Mouse (Mus musculus) regulatory T cell (primary cell): ENCODE measurements around the gene Ppp2r2d.

ENCODE experiments used
- in situ Hi-C: fragments of 300-600 bp; cut with MboI, MseI; formaldehyde crosslinking; loops from one replicate; pipeline ENCODE4 v1.15.1; 2025; ENCODE audit warnings: high pct_unique_total_duplicates

Gene Ppp2r2d

GRCm38 (mm10) chr7:138854201-138854600 lies 8.3 kb downstream of the Ppp2r2d start:
- in situ Hi-C loops, result no loop called here

DNA sequence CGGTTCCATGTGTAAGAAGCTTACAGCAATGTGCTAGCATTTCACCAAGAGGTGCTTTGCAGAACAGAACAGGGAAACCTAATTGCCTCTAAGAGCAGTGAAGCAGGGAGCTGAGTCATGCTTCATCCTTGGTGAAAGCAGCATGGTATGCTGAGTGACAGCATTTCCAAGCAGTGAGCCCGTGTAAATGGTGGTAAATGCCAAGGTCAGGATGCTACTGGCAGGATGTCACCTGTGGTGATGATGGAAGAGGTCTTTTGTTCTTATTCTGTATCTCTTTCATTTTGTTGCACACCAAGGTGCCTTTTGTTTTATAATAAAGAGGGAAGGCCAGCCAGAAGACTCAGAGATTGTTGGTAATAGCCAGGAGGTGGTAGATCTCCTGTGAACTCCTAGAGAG lies 10.8 kb downstream of the Ppp2r2d start:
- in situ Hi-C loops, result no loop called here

GRCm38 (mm10) chr7:138863950-138864572 lies 18.2 kb downstream of the Ppp2r2d start:
- in situ Hi-C loops, result no loop called here

DNA sequence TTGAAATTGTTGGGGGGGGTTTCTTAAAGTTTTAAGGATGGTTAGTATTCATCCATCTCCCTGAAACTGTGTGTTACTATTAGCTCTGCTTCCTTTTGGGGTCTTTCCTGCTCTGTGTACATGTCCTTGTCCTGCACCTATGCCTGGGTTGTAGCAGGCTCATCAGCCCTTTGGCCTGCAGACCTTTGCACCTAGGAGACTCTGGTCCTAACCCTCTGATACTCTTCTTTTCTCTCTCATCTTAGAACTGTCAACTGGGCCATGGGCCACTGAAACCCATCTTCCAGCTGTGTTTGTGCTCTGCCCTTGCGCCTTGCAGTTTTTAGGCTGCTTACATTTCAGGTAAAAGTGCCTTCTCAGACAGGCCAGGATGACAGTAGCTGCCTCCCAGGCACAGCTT lies 18.9 kb downstream of the Ppp2r2d start:
- in situ Hi-C loops, result no loop called here

DNA sequence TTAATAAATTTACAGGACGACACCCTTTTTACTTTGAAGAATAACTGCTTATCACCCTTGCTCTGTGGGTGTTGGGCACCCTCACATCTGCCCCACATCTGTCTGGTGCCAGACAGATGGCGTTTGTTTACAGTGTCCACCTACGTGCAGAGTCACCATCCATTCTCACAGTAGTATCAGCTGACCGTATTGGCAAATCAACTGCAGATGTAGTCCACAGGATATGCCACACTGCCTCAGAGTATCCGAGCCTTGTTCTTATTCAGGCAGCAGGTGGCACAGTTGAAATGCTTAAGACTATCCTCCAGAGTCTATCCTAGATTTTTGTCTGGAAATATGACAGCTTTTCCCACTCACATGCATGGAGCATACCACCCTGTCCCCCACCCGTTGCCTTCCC lies 21.4 kb downstream of the Ppp2r2d start:
- in situ Hi-C loops, result no loop called here

DNA sequence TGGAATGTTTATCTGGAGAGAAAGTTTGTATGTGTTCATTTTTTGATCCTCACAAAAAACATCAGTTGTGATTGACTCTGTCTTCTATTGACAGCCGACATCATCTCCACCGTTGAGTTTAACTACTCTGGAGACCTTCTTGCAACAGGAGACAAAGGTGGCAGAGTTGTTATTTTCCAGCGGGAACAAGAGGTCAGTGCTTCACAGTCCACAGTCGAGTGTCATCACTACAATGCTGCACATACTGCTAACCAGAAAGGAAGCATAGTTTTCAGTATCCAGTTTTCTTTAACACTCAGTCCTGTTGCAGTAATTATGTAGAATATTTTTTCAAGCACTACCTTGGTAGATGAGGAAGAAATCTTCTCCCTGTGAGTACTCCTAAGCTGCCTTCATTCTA lies 22.4 kb downstream of the Ppp2r2d start:
- in situ Hi-C loops, result no loop called here

DNA sequence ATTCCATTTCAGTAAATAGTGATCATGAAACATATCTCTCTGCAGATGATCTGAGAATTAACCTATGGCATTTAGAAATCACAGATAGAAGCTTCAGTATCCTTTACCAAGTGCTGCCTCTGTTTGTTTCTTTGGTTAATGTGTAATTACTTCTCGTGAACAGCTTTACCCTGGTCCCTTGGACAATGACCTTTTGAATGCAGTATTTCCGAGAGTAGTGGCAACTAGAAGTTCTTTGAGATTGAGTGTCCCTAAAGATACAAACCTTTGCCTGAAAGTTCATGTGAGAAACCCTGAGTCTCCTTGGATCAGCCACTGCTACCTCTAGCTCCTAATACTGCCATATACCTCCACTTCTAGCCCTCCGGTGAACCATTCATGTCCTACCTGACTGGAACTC lies 27.1 kb downstream of the Ppp2r2d start:
- in situ Hi-C loops, result no loop called here

- in situ Hi-C loops, result no loop called here
Observed at GRCm38 (mm10) chr7:138875031-138875430, 29.2 kb downstream of the Ppp2r2d start.

DNA sequence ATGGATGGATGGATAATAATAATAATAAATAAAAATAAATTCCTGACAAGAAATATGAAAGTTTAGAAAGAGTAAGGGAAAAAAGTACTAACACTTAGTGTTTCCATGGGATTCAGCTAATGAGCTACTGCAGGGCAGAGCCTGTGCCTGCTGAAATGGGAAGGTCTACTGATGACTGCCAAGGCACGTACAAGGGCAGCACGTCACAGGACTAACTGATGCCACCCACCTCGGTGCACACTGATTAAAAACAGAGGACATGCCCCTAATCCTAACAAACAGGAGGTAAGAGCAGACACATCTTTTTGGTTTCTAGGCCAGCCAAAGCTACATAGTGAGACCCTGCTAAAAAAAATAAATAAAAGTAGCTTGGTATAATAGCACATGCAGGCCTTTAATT lies 37.8 kb downstream of the Ppp2r2d start:
- in situ Hi-C loops, result no loop called here

DNA sequence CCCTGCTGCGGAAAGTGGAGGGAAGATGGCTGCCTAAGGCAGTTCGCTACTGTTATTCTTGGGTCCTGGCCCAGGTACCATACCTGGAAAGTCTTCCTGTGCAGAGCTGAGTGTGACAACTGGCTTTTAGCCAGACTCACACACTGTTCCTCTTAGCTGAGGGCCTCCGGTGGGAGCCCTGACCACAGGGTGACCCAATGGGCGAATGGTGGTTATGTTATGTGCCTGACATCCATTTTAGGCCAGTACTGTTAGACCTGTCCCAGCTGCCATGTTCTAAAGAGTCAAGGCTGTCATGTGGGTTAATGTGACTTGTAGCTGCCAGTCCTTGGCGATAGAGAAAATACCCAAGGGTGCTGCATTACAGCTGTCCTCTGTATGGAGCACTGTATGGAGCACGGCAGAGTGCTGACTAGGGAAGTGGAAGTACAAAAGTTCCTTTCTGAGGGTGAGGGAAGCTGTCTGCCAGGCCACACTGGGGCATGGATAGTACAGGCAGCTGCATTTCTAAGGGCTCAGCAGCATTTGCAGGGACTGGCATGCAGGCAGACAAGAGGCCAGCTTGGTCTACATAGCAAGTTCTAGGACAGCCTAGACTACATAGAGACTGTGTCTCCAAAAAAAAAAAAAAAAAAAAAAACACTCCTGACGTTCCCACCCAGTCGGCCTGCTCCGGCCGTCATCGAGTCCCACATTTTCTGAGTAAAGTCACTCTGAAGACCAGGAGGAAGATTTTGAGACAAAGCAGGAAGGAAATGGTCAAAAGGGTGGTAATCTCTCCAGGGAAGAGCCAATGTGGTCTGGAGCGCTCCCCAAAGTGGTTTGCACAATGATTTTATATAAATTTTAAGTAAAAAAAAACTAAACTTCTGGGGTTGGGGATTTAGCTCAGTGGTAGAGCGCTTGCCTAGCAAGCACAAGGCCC lies 39.7 kb downstream of the Ppp2r2d start:
- in situ Hi-C loops, result no loop called here

- in situ Hi-C loops, result no loop called here
Observed at GRCm38 (mm10) chr7:138898122-138898521, 52.2 kb downstream of the Ppp2r2d start.

GRCm38 (mm10) chr7:138898743-138899142 lies 52.9 kb downstream of the Ppp2r2d start:
- in situ Hi-C loops, result no loop called here

DNA sequence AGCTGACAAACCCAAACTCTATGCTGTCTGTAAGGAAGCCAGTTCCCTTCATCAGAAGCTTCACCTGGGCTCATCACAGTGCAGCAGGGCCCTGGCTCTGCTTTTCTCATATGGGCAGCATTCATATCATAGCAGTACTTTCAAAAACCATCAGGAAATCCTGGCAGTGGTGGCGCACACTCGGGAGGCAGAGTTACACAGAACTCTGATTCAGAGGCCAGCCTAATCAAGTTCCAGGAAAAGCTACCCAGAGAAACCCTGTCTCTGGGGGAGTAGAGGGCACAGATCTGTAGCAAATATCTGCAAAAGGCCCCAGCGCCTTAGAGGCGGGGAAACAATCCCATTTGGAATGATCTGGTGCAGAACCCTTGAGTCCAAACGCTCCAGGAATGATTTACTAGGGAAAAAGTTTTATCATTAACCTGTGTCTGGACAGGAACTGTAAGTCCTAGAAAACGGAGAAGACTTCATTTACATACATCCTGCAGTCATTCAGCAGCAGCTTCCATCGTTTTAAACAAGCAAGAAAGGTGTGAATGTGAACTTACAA lies 58.1 kb downstream of the Ppp2r2d start:
- in situ Hi-C loops, result loop anchor here (25.0 kb wide), 1 partner anchor 1233 kb away; the partner anchor contains the start of gene Mtg1

- in situ Hi-C loops, result loop anchor here (25.0 kb wide), 1 partner anchor 1231 kb away; the partner anchor contains the start of gene Mtg1
Observed at GRCm38 (mm10) chr7:138906441-138906840, 60.6 kb downstream of the Ppp2r2d start.

GRCm38 (mm10) chr7:138907043-138907442 lies 61.2 kb downstream of the Ppp2r2d start:
- in situ Hi-C loops, result loop anchor here (25.0 kb wide), 1 partner anchor 1230 kb away; the partner anchor contains the start of gene Mtg1

DNA sequence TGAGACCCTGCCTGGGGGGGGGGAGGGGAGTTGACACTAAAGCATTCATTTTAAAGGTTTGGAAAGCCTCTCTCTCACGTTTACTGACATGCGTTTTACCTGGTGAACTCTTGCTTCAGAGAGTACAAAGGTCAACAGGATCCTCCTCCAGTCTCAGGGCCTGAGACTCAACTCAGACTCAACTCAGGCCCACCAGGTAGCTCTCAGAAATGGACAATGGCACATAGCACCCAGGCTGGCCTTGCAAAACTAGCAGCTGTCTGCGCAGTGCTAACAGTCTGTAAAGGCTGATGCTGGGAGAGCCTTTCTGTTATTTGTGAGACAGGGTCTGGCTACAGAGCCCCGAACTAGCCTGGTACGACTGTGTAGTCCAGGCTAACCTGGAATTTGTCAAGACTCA lies 62.1 kb downstream of the Ppp2r2d start:
- in situ Hi-C loops, result loop anchor here (25.0 kb wide), 1 partner anchor 1229 kb away; the partner anchor contains the start of gene Mtg1

- in situ Hi-C loops, result loop anchor here (25.0 kb wide), 1 partner anchor 1228 kb away; the partner anchor contains the start of gene Mtg1
Observed at GRCm38 (mm10) chr7:138908768-138909276, 62.9 kb downstream of the Ppp2r2d start.

DNA sequence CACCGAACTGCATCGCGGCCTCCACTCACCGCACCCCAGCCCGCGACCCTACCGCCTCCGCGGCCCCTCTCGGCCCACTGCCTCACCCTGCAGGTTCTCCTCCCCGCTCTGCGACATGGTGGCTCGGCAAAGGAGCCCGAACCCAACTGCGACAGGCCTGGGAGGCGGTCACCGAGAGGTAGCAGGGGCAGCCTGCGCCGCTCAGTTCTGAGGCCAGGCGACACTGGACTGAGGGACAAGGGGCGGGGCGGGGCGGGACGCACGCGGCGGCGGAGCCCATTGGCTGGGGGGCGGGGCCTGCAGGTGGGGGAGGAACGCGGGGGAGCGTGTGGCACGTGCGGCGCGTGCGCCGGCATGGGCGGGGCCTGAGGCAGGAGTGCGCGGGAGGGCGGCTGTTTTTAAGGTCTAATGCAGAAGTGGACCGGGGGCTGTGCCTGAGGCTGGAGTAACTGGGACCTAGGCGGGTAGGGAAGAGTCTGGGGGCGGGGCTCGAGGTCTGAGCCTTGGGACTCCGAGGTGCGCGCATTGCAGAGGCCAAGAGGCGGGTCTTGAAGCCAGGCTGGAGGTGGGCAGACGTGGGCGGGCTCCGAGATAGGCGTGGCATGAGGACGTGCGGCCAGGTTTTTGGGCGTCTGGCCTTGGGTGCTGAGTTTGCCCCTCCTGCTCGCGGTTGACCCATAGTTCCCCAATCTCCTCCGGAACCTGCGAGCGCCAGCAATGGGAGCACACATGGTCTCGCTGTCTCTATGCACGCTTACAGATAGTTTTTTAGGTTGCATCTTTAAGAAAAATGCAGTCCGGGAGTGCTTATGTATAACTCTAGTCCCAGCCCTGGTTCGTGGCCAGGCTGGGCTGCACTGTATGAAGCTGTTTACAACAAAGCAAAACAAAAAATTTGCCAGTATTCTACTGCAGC lies 63.7 kb downstream of the Ppp2r2d start, which contains the start of gene Bnip3:
Gene Bnip3, minus strand, starts transcription at position 243 of the 916 bp plus-strand sequence.
- in situ Hi-C loops, result loop anchor here (25.0 kb wide), 1 partner anchor 1228 kb away; the partner anchor contains the start of gene Mtg1

DNA sequence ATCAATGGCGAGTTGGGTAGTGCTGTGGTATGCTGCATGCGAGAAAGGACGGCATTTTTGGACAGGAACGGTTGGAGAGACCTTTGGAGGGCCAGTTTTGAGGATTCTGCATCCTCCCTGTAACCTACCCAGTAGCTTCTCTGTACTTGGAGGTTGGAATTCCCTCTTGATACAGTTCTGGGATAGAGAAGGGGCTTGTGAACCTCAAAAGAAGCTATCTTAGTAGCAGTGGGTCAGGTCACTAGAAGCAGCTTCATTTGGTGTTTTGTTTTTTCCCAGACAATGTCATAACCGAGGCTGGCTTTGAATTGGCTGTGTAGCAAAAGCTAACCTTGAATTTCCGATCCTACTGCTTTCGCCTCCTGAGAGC lies 64.3 kb downstream of the Ppp2r2d start:
- in situ Hi-C loops, result loop anchor here (25.0 kb wide), 1 partner anchor 1227 kb away; the partner anchor contains the start of gene Mtg1

GRCm38 (mm10) chr7:138913616-138914015 lies 67.7 kb downstream of the Ppp2r2d start:
- in situ Hi-C loops, result loop anchor here (25.0 kb wide), 1 partner anchor 1224 kb away; the partner anchor contains the start of gene Mtg1
